Mouse (Mus musculus) CH12.LX (cell line): ENCODE measurements around the gene Cdk14. TPM values are rescaled to one million over a fixed set of nuclear protein-coding genes. Genes with fewer than 3 reads are reported as not detected.
"Not testable (repeated sequence)": the region's sequence is repeated elsewhere in the genome, so short reads cannot be mapped to it uniquely, and the experiment has no call there.

ENCODE experiments used
- DNase-seq: peaks from one replicate; pipeline ENCODE4 v3.0.0-alpha.2; 2013; ENCODE audit errors: extremely low read depth
- H3K27ac ChIP-seq: 2 replicates; pipeline ENCODE4 v1.5.1; 2012; ENCODE audit warnings: low read depth, mild to moderate bottlenecking, control low read depth, moderate library complexity; ENCODE audit not compliant: insufficient read depth
- H3K27me3 ChIP-seq: replicated peaks from 2 replicates; pipeline ENCODE3; 2012; ENCODE audit warnings: inconsistent platforms
- H3K36me3 ChIP-seq, 2 experiments: replicated peaks in 1 of 2; 2 replicates each; pipeline versions ENCODE3 to v1.6.1; 2012; ENCODE audit warnings: inconsistent platforms in 1 of 2, low read length in 1 of 2, mild to moderate bottlenecking in 1 of 2, mixed read lengths in 1 of 2, moderate library complexity in 1 of 2; ENCODE audit not compliant: control insufficient read depth in 1 of 2, insufficient read depth in 1 of 2
- H3K4me1 ChIP-seq, 2 experiments: 2 replicates each; pipeline ENCODE4 v1.6.1; 2012; ENCODE audit warnings: inconsistent platforms in 1 of 2, moderate library complexity in 1 of 2; ENCODE audit not compliant: insufficient read depth in 2 of 2, control insufficient read depth in 1 of 2
- H3K4me2 ChIP-seq: 2 replicates; pipeline ENCODE4 v1.6.1; 2012; ENCODE audit warnings: low read depth, mild to moderate bottlenecking, control low read depth; ENCODE audit not compliant: poor library complexity, insufficient read depth, severe bottlenecking
- H3K4me3 ChIP-seq, 3 experiments: fragments of 150-350 bp in 1 of 3; sonication (generic) in 1 of 3; replicated peaks in 1 of 3; 2 replicates each; pipeline versions ENCODE3 to v1.5.1; 2011 to 2012; ENCODE audit warnings: low read depth in 2 of 3, low read length in 2 of 3, mild to moderate bottlenecking in 2 of 3, moderate library complexity in 2 of 3, control low read depth in 1 of 3, improper control_type of control experiment in 1 of 3, inconsistent platforms in 1 of 3, mixed read lengths in 1 of 3; ENCODE audit not compliant: poor library complexity in 1 of 3
- H3K79me2 ChIP-seq: replicated peaks from 2 replicates; pipeline ENCODE4 v1.6.1; 2012; ENCODE audit warnings: mild to moderate bottlenecking, moderate library complexity; ENCODE audit not compliant: control insufficient read depth, poor library complexity, insufficient read depth, severe bottlenecking; ENCODE audit errors: extremely low read depth
- H3K9ac ChIP-seq: 2 replicates; pipeline ENCODE4 v1.6.1; 2012; ENCODE audit warnings: low read depth, mild to moderate bottlenecking, control low read depth, moderate library complexity; ENCODE audit not compliant: insufficient read depth
- H3K9me3 ChIP-seq: replicated peaks from 2 replicates; pipeline ENCODE3; 2012; ENCODE audit warnings: low read length, inconsistent platforms, mixed read lengths
- BHLHE40 ChIP-seq: IDR thresholded peaks from 2 replicates; pipeline ENCODE4 v1.6.1; 2011; ENCODE audit warnings: mild to moderate bottlenecking, low read depth, low read length, improper control_type of control experiment
- CHD2 ChIP-seq: IDR thresholded peaks from 2 replicates; pipeline ENCODE4 v1.6.1; 2011; ENCODE audit warnings: low read length, improper control_type of control experiment
- E2F4 ChIP-seq: IDR thresholded peaks from 2 replicates; pipeline ENCODE4 v1.6.1; 2011; ENCODE audit warnings: low read depth, low read length, improper control_type of control experiment; ENCODE audit not compliant: insufficient replicate concordance
- ELF1 ChIP-seq: IDR thresholded peaks from 2 replicates; pipeline ENCODE4 v1.6.1; 2014; ENCODE audit warnings: low read depth, mild to moderate bottlenecking, inconsistent platforms, low read length, improper control_type of control experiment
- EP300 ChIP-seq: IDR thresholded peaks from 2 replicates; pipeline ENCODE4 v1.6.1; 2011; ENCODE audit warnings: low read length, improper control_type of control experiment
- JUN ChIP-seq: IDR thresholded peaks from 2 replicates; pipeline ENCODE4 v1.6.1; 2011; ENCODE audit warnings: low read depth, mild to moderate bottlenecking, low read length, improper control_type of control experiment, moderate library complexity; ENCODE audit not compliant: insufficient read depth
- KAT2A ChIP-seq: IDR thresholded peaks from 2 replicates; pipeline ENCODE4 v1.6.1; 2012; ENCODE audit warnings: low read length, improper control_type of control experiment, inconsistent platforms; ENCODE audit not compliant: insufficient replicate concordance
- MAFK ChIP-seq: IDR thresholded peaks from 2 replicates; pipeline ENCODE4 v1.6.1; 2011; ENCODE audit warnings: low read length, improper control_type of control experiment; ENCODE audit not compliant: insufficient replicate concordance
- NELFE ChIP-seq: IDR thresholded peaks from 2 replicates; pipeline ENCODE4 v1.6.1; 2011; ENCODE audit warnings: low read depth, low read length, improper control_type of control experiment
- NRF1 ChIP-seq: IDR thresholded peaks from 2 replicates; pipeline ENCODE4 v1.6.1; 2014; ENCODE audit warnings: low read depth, mild to moderate bottlenecking, inconsistent platforms, low read length, improper control_type of control experiment, moderate library complexity
- PAX5 ChIP-seq: IDR thresholded peaks from 2 replicates; pipeline ENCODE4 v1.6.1; 2012; ENCODE audit warnings: low read length, inconsistent platforms, mixed read lengths
- POLR2AphosphoS2 ChIP-seq: IDR thresholded peaks from 2 replicates; pipeline ENCODE4 v1.6.1; 2011; ENCODE audit warnings: low read depth, low read length, improper control_type of control experiment
- RAD21 ChIP-seq: IDR thresholded peaks from 2 replicates; pipeline ENCODE4 v1.6.1; 2011; ENCODE audit warnings: low read depth, mild to moderate bottlenecking, low read length, improper control_type of control experiment, moderate library complexity
- RCOR1 ChIP-seq: conservative IDR thresholded peaks from 2 replicates; pipeline ENCODE4 v1.6.1; 2012; ENCODE audit warnings: low read depth, mild to moderate bottlenecking, inconsistent platforms, low read length, improper control_type of control experiment
- SIN3A ChIP-seq: IDR thresholded peaks from 2 replicates; pipeline ENCODE4 v1.6.1; 2012; ENCODE audit warnings: low read length, improper control_type of control experiment, inconsistent platforms
- SMC3 ChIP-seq: IDR thresholded peaks from 2 replicates; pipeline ENCODE4 v1.6.1; 2011; ENCODE audit warnings: low read depth, low read length, improper control_type of control experiment
- TBP ChIP-seq: conservative IDR thresholded peaks from 2 replicates; pipeline ENCODE4 v1.6.1; 2011; ENCODE audit warnings: low read depth, low read length, improper control_type of control experiment
- USF1 ChIP-seq: IDR thresholded peaks from 2 replicates; pipeline ENCODE4 v1.6.1; 2014; ENCODE audit warnings: low read depth, mild to moderate bottlenecking, inconsistent platforms, low read length, improper control_type of control experiment
- USF2 ChIP-seq: conservative IDR thresholded peaks from 2 replicates; pipeline ENCODE4 v1.6.1; 2011; ENCODE audit warnings: low read depth, low read length, improper control_type of control experiment
- ZMIZ1 ChIP-seq: IDR thresholded peaks from 2 replicates; pipeline ENCODE4 v1.6.1; 2012; ENCODE audit warnings: low read depth, mild to moderate bottlenecking, inconsistent platforms, low read length, improper control_type of control experiment
- ZNF384 ChIP-seq: IDR thresholded peaks from 2 replicates; pipeline ENCODE4 v1.6.1; 2012; ENCODE audit warnings: low read depth, low read length, improper control_type of control experiment, inconsistent platforms
- dilution Hi-C: fragments of 300-500 bp; cut with MboI; formaldehyde crosslinking; loops from 2 replicates; pipeline ENCODE4 v1.14.3; 2020; ENCODE audit warnings: low sequenced_read_pairs; ENCODE audit not compliant: extremely low pct_unique_long_range_greater_than_20kb, extremely low pct_ligation_motif_present
- in situ Hi-C: fragments of 300-500 bp; cut with MboI; formaldehyde crosslinking; loops from 3 replicates; pipeline ENCODE4 v1.14.3; 2019; ENCODE audit warnings: low sequenced_read_pairs, low pct_ligation_motif_present, low pct_unique_long_range_greater_than_20kb, mixed read lengths
- polyA plus RNA-seq: library from polyadenylated mRNA; unstranded; fragments of >175 nt; gene quantifications from 2 replicates; pipeline ENCODE4 v1.2.1, GENCODE M21; 2012; ENCODE audit warnings: low read depth; ENCODE audit not compliant: insufficient read length
- total RNA-seq, 2 experiments: library from RNA; depleted of rRNA; stranded (reverse); fragments of 300-350 nt in 1 of 2; fragments of >200 nt in 1 of 2; gene quantifications; 2 replicates each; pipeline ENCODE4 v1.2.3; 2012 to 2014

The Cdk14 gene
- total and polyA plus RNA-seq, 3 experiments, result 3.7 to 12.0 (median 8.9) TPM

DNA sequence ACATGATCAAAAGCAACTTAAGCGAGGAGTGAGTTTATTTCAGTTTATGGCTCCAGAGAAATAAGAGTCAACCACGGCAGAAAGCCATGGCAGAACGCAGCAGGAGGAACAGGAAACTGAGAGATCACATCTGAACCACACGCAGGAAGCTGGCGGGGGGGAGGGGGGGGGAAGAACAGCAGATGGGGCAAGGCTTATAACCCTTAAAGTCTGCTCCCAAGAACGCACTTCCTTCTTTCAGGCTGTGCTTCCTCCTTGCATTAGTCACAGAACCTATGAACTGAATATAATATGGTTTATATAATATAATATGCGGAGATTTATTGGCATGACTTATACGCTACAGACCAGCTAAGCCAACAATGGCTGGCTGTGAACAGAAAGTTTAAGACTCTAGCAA is 86.2 kb downstream of the Cdk14 start:
- no peak overlapping the region for H3K27ac ChIP-seq
- no peaks in the 10 kb centered on the region for H3K27me3 ChIP-seq
- peaks cover 8% of the 10 kb centered on the region for H3K9me3 ChIP-seq
- H3K36me3 ChIP-seq, result peaks cover 2 to 14% of the 10 kb centered on the region in 2 experiments
- H3K4me1 ChIP-seq, result peaks cover 18 to 27% of the 10 kb centered on the region in 2 experiments
- dilution Hi-C loops, result no loop called here
- DNase-seq, result no peak
- TF ChIP-seq NRF1 (no peak), BHLHE40 (no peak), SMC3 (no peak), NELFE (no peak), EP300 (no peak), RAD21 (no peak), ELF1 (no peak), ZNF384 (no peak), CHD2 (no peak), E2F4 (no peak)
- H3K4me2 ChIP-seq, result no peak overlapping the region
- in situ Hi-C loops, result no loop called here
- peaks cover 3% of the 10 kb centered on the region; the same call in 1 of the 2 replicates for H3K79me2 ChIP-seq
- no peak overlapping the region for H3K9ac ChIP-seq
- H3K4me3 ChIP-seq, result no peak overlapping the region

DNA sequence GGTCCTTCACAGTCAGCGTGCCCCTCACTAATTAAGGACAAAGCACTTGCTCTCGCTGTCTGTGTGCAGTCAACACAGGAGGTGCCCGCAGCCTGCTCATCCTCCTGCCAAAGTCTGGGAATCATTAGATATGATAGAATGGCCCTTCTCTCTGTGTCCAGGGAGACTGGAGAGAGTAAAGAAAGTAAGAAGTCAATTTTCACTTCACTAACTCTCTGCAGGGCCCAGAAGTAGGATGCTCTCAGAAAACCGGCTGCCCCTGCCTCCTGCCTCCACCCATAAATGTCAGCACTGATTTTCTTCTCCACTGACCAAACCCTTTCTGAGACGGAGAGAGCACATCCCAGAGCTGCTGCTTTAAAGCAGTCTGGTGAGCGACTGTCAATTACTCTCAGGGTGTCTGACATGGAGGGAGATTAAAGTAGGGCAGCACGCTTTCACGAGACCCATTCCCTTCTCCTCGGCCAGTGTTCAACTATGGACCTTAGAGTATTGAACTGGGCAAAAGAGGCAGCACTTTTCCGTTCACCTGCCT is 89.1 kb downstream of the Cdk14 start:
- in situ Hi-C loops (no loop called here), dilution Hi-C loops (no loop called here)
- H3K36me3 ChIP-seq, result peaks cover 2 to 16% of the 10 kb centered on the region in 2 experiments
- TF ChIP-seq TBP, result no peak
- no peak for TF ChIP-seq USF1
- no peak for TF ChIP-seq ZMIZ1
- TF ChIP-seq USF2, result no peak
- no peak for TF ChIP-seq PAX5
- no peak for TF ChIP-seq EP300
- TF ChIP-seq MAFK, result no peak
- no peak for TF ChIP-seq E2F4
- no peak for TF ChIP-seq NRF1
- TF ChIP-seq RCOR1, result no peak
- TF ChIP-seq SIN3A, result no peak
- TF ChIP-seq SMC3, result no peak
- TF ChIP-seq POLR2AphosphoS2, result no peak
- TF ChIP-seq JUN, result no peak
- TF ChIP-seq KAT2A, result no peak
- H3K79me2 ChIP-seq, result peaks cover 3% of the 10 kb centered on the region; the same call in 1 of the 2 replicates
- H3K9me3 ChIP-seq, result peaks cover 6% of the 10 kb centered on the region
- H3K9ac ChIP-seq, result no peak overlapping the region
- H3K27me3 ChIP-seq, result no peaks in the 10 kb centered on the region
- H3K27ac ChIP-seq, result no peak overlapping the region
- H3K4me3 ChIP-seq, result no peak overlapping the region
- no peak for DNase-seq
- no peak overlapping the region for H3K4me2 ChIP-seq
- peaks cover 14 to 19% of the 10 kb centered on the region in 2 experiments for H3K4me1 ChIP-seq

DNA sequence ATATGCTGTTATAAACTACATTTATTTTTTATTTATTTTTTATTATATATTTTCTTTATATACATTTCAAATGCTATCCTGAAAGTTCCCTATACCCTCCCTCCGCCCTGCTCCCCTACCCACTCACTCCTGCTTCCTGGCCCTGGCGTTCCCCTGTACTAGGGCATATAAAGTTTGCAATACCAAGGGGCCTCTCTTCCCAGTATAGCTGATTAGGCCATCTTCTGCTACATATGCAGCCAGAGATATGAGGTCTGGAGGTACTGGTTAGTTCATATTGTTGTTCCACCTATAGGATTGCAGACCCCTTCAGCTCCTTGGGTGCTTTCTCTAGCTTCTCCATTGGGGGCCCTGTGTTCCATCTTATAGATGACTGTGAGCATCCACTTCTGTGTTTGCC is 91.1 kb downstream of the Cdk14 start:
- dilution Hi-C loops, H3K27me3 ChIP-seq, H3K4me3 ChIP-seq, H3K27ac ChIP-seq, DNase-seq, H3K9ac ChIP-seq, in situ Hi-C loops, H3K4me2 ChIP-seq, H3K9me3 ChIP-seq, H3K79me2 ChIP-seq: not testable (repeated sequence)
- peaks cover 14% of the 10 kb centered on the region in 2 experiments for H3K4me1 ChIP-seq
- H3K36me3 ChIP-seq, result peaks cover 2 to 13% of the 10 kb centered on the region in 2 experiments
